Mouse (Mus musculus) testis, adult 2 months (tissue): Measurements from ENCODE around the gene Iqgap2. TPM values are rescaled to one million over a fixed set of nuclear protein-coding genes. Genes with fewer than 3 reads are reported as not detected.

Source experiments
- H3K27ac ChIP-seq: fragments of 200-500 bp; 2 replicates; pipeline ENCODE4 v1.5.1; 2012; ENCODE audit warnings: low read depth, low read length; ENCODE audit not compliant: control insufficient read depth, insufficient read depth
- H3K27me3 ChIP-seq: fragments of 200-500 bp; 2 replicates; pipeline ENCODE4 v1.6.1; 2012; ENCODE audit warnings: mild to moderate bottlenecking, low read length, moderate library complexity; ENCODE audit not compliant: control insufficient read depth, insufficient read depth
- H3K36me3 ChIP-seq: fragments of 200-500 bp; 2 replicates; pipeline ENCODE4 v1.6.1; 2012; ENCODE audit warnings: mild to moderate bottlenecking, low read length; ENCODE audit not compliant: control insufficient read depth, insufficient read depth
- H3K4me1 ChIP-seq: fragments of 200-500 bp; 2 replicates; pipeline ENCODE4 v1.6.1; 2012; ENCODE audit warnings: low read length; ENCODE audit not compliant: control insufficient read depth, insufficient read depth
- H3K4me3 ChIP-seq: fragments of 200-500 bp; 2 replicates; pipeline ENCODE4 v1.5.1; 2012; ENCODE audit warnings: low read depth, mild to moderate bottlenecking, low read length, moderate library complexity, mixed read lengths; ENCODE audit not compliant: control insufficient read depth
- CTCF ChIP-seq: fragments of 200-500 bp; IDR thresholded peaks from 2 replicates; pipeline ENCODE4 v1.5.1; 2012; ENCODE audit warnings: low read depth, mild to moderate bottlenecking, inconsistent platforms, low read length, moderate library complexity; ENCODE audit not compliant: control insufficient read depth, insufficient read depth, insufficient replicate concordance
- POLR2A ChIP-seq: fragments of 200-500 bp; IDR thresholded peaks from 2 replicates; pipeline ENCODE4 v1.6.1; 2012; ENCODE audit warnings: low read depth, mild to moderate bottlenecking, inconsistent platforms, low read length, moderate library complexity; ENCODE audit not compliant: control insufficient read depth
- polyA plus RNA-seq: library from polyadenylated mRNA; depleted of rRNA; stranded (reverse); fragments of >200 nt; gene quantifications from 2 replicates; pipeline ENCODE4 v1.2.3, GENCODE M21; 2012

Gene Iqgap2
- polyA plus RNA-seq, 1 experiment, result 2.9 TPM

- no peaks in the 10 kb centered on the region for H3K4me1 ChIP-seq
- TF ChIP-seq POLR2A (no peak), CTCF (no peak)
- no peak overlapping the region for H3K4me3 ChIP-seq
- no peaks in the 10 kb centered on the region for H3K36me3 ChIP-seq
- no peaks in the 10 kb centered on the region for H3K27me3 ChIP-seq
- H3K27ac ChIP-seq, result no peak overlapping the region
These were observed 149.7 kb downstream of the Iqgap2 start for GRCm38 (mm10) chr13:95741813-95742689.

- Histone ChIP-seq H3K27me3 (no peaks in the 10 kb centered on the region), H3K4me1 (no peaks in the 10 kb centered on the region), H3K36me3 (no peaks in the 10 kb centered on the region), H3K27ac (no peak overlapping the region), H3K4me3 (no peak overlapping the region)
- TF ChIP-seq POLR2A (no peak), CTCF (no peak)
These were observed 152.1 kb downstream of the Iqgap2 start for GRCm38 (mm10) chr13:95739651-95740050.

- Histone ChIP-seq H3K4me3 (no peak overlapping the region), H3K27me3 (no peaks in the 10 kb centered on the region), H3K27ac (no peak overlapping the region), H3K36me3 (no peaks in the 10 kb centered on the region), H3K4me1 (no peaks in the 10 kb centered on the region)
- TF ChIP-seq POLR2A (no peak), CTCF (no peak)
These were observed 161.2 kb downstream of the Iqgap2 start for GRCm38 (mm10) chr13:95730491-95730890.

- Histone ChIP-seq H3K4me1 (peaks cover 2% of the 10 kb centered on the region; the same call in 1 of the 2 replicates), H3K27ac (no peak overlapping the region), H3K4me3 (no peak overlapping the region), H3K36me3 (no peaks in the 10 kb centered on the region), H3K27me3 (no peaks in the 10 kb centered on the region)
- TF ChIP-seq CTCF, result no peak
- no peak for TF ChIP-seq POLR2A
These were observed 172.1 kb downstream of the Iqgap2 start for GRCm38 (mm10) chr13:95719320-95720232.

- Histone ChIP-seq H3K27me3 (no peaks in the 10 kb centered on the region), H3K27ac (no peak overlapping the region), H3K4me1 (no peaks in the 10 kb centered on the region), H3K36me3 (no peaks in the 10 kb centered on the region), H3K4me3 (no peak overlapping the region)
- TF ChIP-seq POLR2A (no peak), CTCF (no peak)
These were observed 176.4 kb downstream of the Iqgap2 start for GRCm38 (mm10) chr13:95715356-95715755.

- no peak for TF ChIP-seq POLR2A
- TF ChIP-seq CTCF, result no peak
- H3K36me3 ChIP-seq, result no peaks in the 10 kb centered on the region
- H3K27me3 ChIP-seq, result no peaks in the 10 kb centered on the region
- no peak overlapping the region for H3K4me3 ChIP-seq
- no peak overlapping the region for H3K27ac ChIP-seq
- H3K4me1 ChIP-seq, result no peaks in the 10 kb centered on the region
These were observed 177.3 kb downstream of the Iqgap2 start for GRCm38 (mm10) chr13:95714271-95714975.
